Mouse (Mus musculus): ENCODE results near the gene Gm8890. TPM values are rescaled to one million over a fixed set of nuclear protein-coding genes. Genes with fewer than 3 reads are reported as not detected.
"Not testable (repeated sequence)": the region's sequence is repeated elsewhere in the genome, so short reads cannot be mapped to it uniquely, and the experiment has no call there.

Gene Gm8890
- polyA plus RNA-seq (2012; rRNA removed): 0.18 and 0.60 TPM in 2 replicates

GRCm38 (mm10) chr5:11255733-11256132, at the start of gene Gm8890:
Gm8890 (plus strand) TSS chr5:11256033.
- WGBS: 44% methylated on average over 1 of the region's 2 CpGs
- H3K4me1 ChIP-seq (ENCODE audit: control insufficient read depth, insufficient read depth, insufficient read length, low read length); H3K4me3 ChIP-seq (ENCODE audit: low read depth, low read length); H3K27ac ChIP-seq (ENCODE audit: insufficient read depth, low read depth, low read length); H3K27me3 ChIP-seq (ENCODE audit: control insufficient read depth, insufficient read depth, low read length); H3K36me3 ChIP-seq (ENCODE audit: control insufficient read depth, insufficient read depth, low read length): not testable (repeated sequence)

GRCm38 (mm10) chr5:11256221-11256620, 388 bp downstream of the Gm8890 start:
- H3K27me3 ChIP-seq (ENCODE audit: control insufficient read depth, insufficient read depth, low read length); H3K36me3 ChIP-seq (ENCODE audit: control insufficient read depth, insufficient read depth, low read length); H3K27ac ChIP-seq (ENCODE audit: insufficient read depth, low read depth, low read length); H3K4me1 ChIP-seq (ENCODE audit: control insufficient read depth, insufficient read depth, insufficient read length, low read length); H3K4me3 ChIP-seq (ENCODE audit: low read depth, low read length): not testable (repeated sequence)
- WGBS: 73% methylated on average over 1 of the region's 1 CpGs

Other genes starting within 250 kb of the Gm8890 start
- 0.15 TPM in 1 of 2 replicates, not detected in the other for gene Gm8879, start 128.4 kb upstream of the Gm8890 start, polyA plus RNA-seq (2012; rRNA removed)
- gene Gm5861, start 73.0 kb upstream of the Gm8890 start, polyA plus RNA-seq (2012; rRNA removed): not detected in 2 replicates
- gene Speer1, start 85.5 kb downstream of the Gm8890 start, polyA plus RNA-seq (2012; rRNA removed): 0.14 TPM in 1 of 2 replicates, not detected in the other
- gene Gm8897, start 160.4 kb downstream of the Gm8890 start, polyA plus RNA-seq (2012; rRNA removed): not detected in 2 replicates
- gene Gm8906, start 246.7 kb downstream of the Gm8890 start, polyA plus RNA-seq (2012; rRNA removed): not detected in 2 replicates

All from small intestine, adult 2 months (tissue).